Mouse (Mus musculus) embryonic facial prominence, embryonic 15.5 days (tissue): ENCODE measurements around the gene 5730455P16Rik. TPM values are rescaled to one million over a fixed set of nuclear protein-coding genes. Genes with fewer than 3 reads are reported as not detected.

ENCODE experiments used
- ATAC-seq: fragments of 200-750 bp; cut with Nextera tagmentation; 2 replicates; pipeline ENCODE4 v1.8.0; 2017; ENCODE audit warnings: low read depth, moderate TSS enrichment; ENCODE audit not compliant: insufficient number of reproducible peaks, low FRiP score, low TSS enrichment
- H3K27ac ChIP-seq: fragments of 300-500 bp; sonication (generic); replicated peaks from 2 replicates; pipeline ENCODE4 v1.5.1; 2015; ENCODE audit warnings: mild to moderate bottlenecking, inconsistent platforms
- H3K27me3 ChIP-seq: fragments of 300-500 bp; sonication (generic); 2 replicates; pipeline ENCODE4 v1.6.1; 2015; ENCODE audit warnings: inconsistent platforms
- H3K36me3 ChIP-seq: fragments of 300-500 bp; sonication (generic); 2 replicates; pipeline ENCODE4 v1.6.1; 2015; ENCODE audit warnings: mild to moderate bottlenecking, inconsistent platforms
- H3K4me1 ChIP-seq: fragments of 300-500 bp; sonication (generic); 2 replicates; pipeline ENCODE4 v1.6.1; 2015; ENCODE audit warnings: inconsistent platforms
- H3K4me2 ChIP-seq: fragments of 300-500 bp; sonication (generic); replicated peaks from 2 replicates; pipeline ENCODE4 v1.6.1; 2015; ENCODE audit warnings: mild to moderate bottlenecking, inconsistent platforms
- H3K4me3 ChIP-seq: fragments of 300-500 bp; sonication (generic); replicated peaks from 2 replicates; pipeline ENCODE4 v1.5.1; 2015; ENCODE audit warnings: mild to moderate bottlenecking, inconsistent platforms
- H3K9ac ChIP-seq: fragments of 300-500 bp; sonication (generic); 2 replicates; pipeline ENCODE4 v1.6.1; 2015; ENCODE audit warnings: inconsistent platforms
- H3K9me3 ChIP-seq: fragments of 300-500 bp; sonication (generic); replicated peaks from 2 replicates; pipeline ENCODE4 v1.6.1; 2016; ENCODE audit warnings: inconsistent platforms
- WGBS: fragments of 180-500 bp; shearing (Covaris S2); methylation state at CpG from one replicate; pipeline ENCODE4 v1.1.7; 2015; 5-methylcytosine and 5-hydroxymethylcytosine counted together
- polyA plus RNA-seq: library from polyadenylated mRNA; unstranded; fragments of >200 nt; fragmentation: Nextera tagmentation; extraction: Ambion mirVana; gene quantifications from 2 replicates; pipeline ENCODE4 v1.2.1, GENCODE M21; 2015

The 5730455P16Rik gene
- polyA plus RNA-seq, 1 experiment from 2014 or later: 20.3 TPM

- H3K27me3 ChIP-seq: no peaks in the 10 kb centered on the region
- H3K4me2 ChIP-seq: no peak overlapping the region
- H3K27ac ChIP-seq: no peak overlapping the region
- 0 out of 2 replicates have a peak, but pooled peaks cover 3% of the 10 kb centered on the region for H3K4me1 ChIP-seq
- ATAC-seq: no peak
- no peaks in the 10 kb centered on the region for H3K9me3 ChIP-seq
- no peaks in the 10 kb centered on the region for H3K36me3 ChIP-seq
- 51% methylated on average over 10 of the region's 10 CpGs for WGBS
- H3K4me3 ChIP-seq: no peak overlapping the region
- H3K9ac ChIP-seq: no peak overlapping the region
Observed at GRCm38 (mm10) chr11:80315743-80316639, 61.8 kb downstream of the 5730455P16Rik start.

GRCm38 (mm10) chr11:80313944-80314343, 63.9 kb downstream of the 5730455P16Rik start:
- Histone ChIP-seq H3K4me1 (0 out of 2 replicates have a peak, but pooled peaks cover 3% of the 10 kb centered on the region), H3K27ac (no peak overlapping the region), H3K9me3 (no peaks in the 10 kb centered on the region), H3K9ac (no peak overlapping the region), H3K4me2 (no peak overlapping the region), H3K36me3 (no peaks in the 10 kb centered on the region), H3K4me3 (no peak overlapping the region), H3K27me3 (no peaks in the 10 kb centered on the region)
- ATAC-seq: no peak
- 80% methylated on average over 4 of the region's 4 CpGs for WGBS

- Histone ChIP-seq H3K27me3 (no peaks in the 10 kb centered on the region), H3K4me1 (0 out of 2 replicates have a peak, but pooled peaks cover 3% of the 10 kb centered on the region), H3K4me3 (no peak overlapping the region), H3K9ac (no peak overlapping the region), H3K4me2 (no peak overlapping the region), H3K27ac (no peak overlapping the region), H3K9me3 (no peaks in the 10 kb centered on the region), H3K36me3 (no peaks in the 10 kb centered on the region)
- ATAC-seq: no peak
- 81% methylated on average over 1 of the region's 1 CpGs for WGBS
Observed at GRCm38 (mm10) chr11:80313462-80313861, 64.4 kb downstream of the 5730455P16Rik start.

- no peaks in the 10 kb centered on the region for H3K27me3 ChIP-seq
- no peak overlapping the region for H3K4me3 ChIP-seq
- no peak for ATAC-seq
- H3K9me3 ChIP-seq: no peaks in the 10 kb centered on the region
- 0 out of 2 replicates have a peak, but pooled peaks cover 3% of the 10 kb centered on the region for H3K4me1 ChIP-seq
- no peaks in the 10 kb centered on the region for H3K36me3 ChIP-seq
- no peak overlapping the region for H3K4me2 ChIP-seq
- 3% methylated on average over 6 of the region's 6 CpGs for WGBS
- no peak overlapping the region for H3K9ac ChIP-seq
- H3K27ac ChIP-seq: no peak overlapping the region
Observed at GRCm38 (mm10) chr11:80312565-80312964, 65.3 kb downstream of the 5730455P16Rik start.

GRCm38 (mm10) chr11:80312049-80312448, 65.8 kb downstream of the 5730455P16Rik start:
- H3K27ac ChIP-seq: no peak overlapping the region
- H3K4me1 ChIP-seq: 0 out of 2 replicates have a peak, but pooled peaks cover 3% of the 10 kb centered on the region
- H3K36me3 ChIP-seq: no peaks in the 10 kb centered on the region
- WGBS: 38% methylated on average over 2 of the region's 2 CpGs
- H3K9ac ChIP-seq: no peak overlapping the region
- no peak overlapping the region for H3K4me3 ChIP-seq
- no peaks in the 10 kb centered on the region for H3K27me3 ChIP-seq
- no peak overlapping the region for H3K4me2 ChIP-seq
- no peaks in the 10 kb centered on the region for H3K9me3 ChIP-seq
- ATAC-seq: no peak

- WGBS: 71% methylated on average over 4 of the region's 4 CpGs
Observed at GRCm38 (mm10) chr11:80311271-80311670, 66.6 kb downstream of the 5730455P16Rik start.

More at GRCm38 (mm10) chr11:80311271-80311670, 66.6 kb downstream of the 5730455P16Rik start:
- H3K36me3 ChIP-seq: no peaks in the 10 kb centered on the region
- no peak overlapping the region for H3K4me3 ChIP-seq
- 0 out of 2 replicates have a peak, but pooled peaks cover 3% of the 10 kb centered on the region for H3K4me1 ChIP-seq
- H3K9me3 ChIP-seq: no peaks in the 10 kb centered on the region
- H3K4me2 ChIP-seq: no peak overlapping the region
- ATAC-seq: no peak
- H3K9ac ChIP-seq: no peak overlapping the region
- no peak overlapping the region for H3K27ac ChIP-seq
- H3K27me3 ChIP-seq: no peaks in the 10 kb centered on the region

Other genes with a start within 250 kb of the 5730455P16Rik start
- gene Tefm, start 235.9 kb downstream of the 5730455P16Rik start, polyA plus RNA-seq: 24.2 and 26.0 TPM in 2 replicates
- 2.4 and 3.0 TPM in 2 replicates for gene Adap2, start 223.9 kb downstream of the 5730455P16Rik start, polyA plus RNA-seq
- 9.5 and 10.8 TPM in 2 replicates for gene Rnf135, start 194.2 kb downstream of the 5730455P16Rik start, polyA plus RNA-seq
- gene Rhot1, start 169.0 kb downstream of the 5730455P16Rik start, polyA plus RNA-seq: 52.0 and 56.5 TPM in 2 replicates
- 7.3 and 8.3 TPM in 2 replicates for gene Rhbdl3, start 77.1 kb downstream of the 5730455P16Rik start, polyA plus RNA-seq
- gene Zfp207, start 5.2 kb upstream of the 5730455P16Rik start, polyA plus RNA-seq: 203 and 207 TPM in 2 replicates
- gene Psmd11, start 50.6 kb upstream of the 5730455P16Rik start, polyA plus RNA-seq: 293 and 308 TPM in 2 replicates
- 4.5 and 5.3 TPM in 2 replicates for gene Cdk5r1, start 99.0 kb upstream of the 5730455P16Rik start, polyA plus RNA-seq